Mouse (Mus musculus) kidney, postnatal 4 days (tissue): ENCODE measurements around the gene Cfap43.
"Not testable (repeated sequence)": the region's sequence is repeated elsewhere in the genome, so short reads cannot be mapped to it uniquely, and the experiment has no call there.

ENCODE experiments used
- DNase-seq, 2 experiments: peaks; one replicate each; pipeline ENCODE4 v3.0.0; 2021; ENCODE audit warnings: mixed read lengths in 2 of 2

The Cfap43 gene

DNA sequence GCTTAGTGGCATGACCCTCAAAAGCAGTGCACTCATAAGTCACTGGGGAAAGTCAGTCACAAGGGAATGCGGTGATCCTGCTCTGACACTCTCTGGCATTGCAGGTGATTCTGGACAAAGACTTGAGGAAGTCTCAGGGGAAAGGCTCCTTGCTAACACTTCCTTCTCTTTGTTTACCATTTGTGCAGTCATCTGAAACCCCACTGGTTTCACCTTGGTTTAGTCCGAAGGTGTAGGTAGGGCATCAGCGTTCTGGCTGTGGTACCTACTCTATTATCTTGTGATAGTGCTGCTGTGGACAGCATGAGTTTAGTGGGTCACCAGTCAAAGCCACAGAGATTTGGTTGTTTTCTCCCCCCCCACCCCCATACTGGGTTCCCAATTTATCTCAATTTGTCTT is 69.4 kb downstream of the Cfap43 start:
- no peak for DNase-seq

DNA sequence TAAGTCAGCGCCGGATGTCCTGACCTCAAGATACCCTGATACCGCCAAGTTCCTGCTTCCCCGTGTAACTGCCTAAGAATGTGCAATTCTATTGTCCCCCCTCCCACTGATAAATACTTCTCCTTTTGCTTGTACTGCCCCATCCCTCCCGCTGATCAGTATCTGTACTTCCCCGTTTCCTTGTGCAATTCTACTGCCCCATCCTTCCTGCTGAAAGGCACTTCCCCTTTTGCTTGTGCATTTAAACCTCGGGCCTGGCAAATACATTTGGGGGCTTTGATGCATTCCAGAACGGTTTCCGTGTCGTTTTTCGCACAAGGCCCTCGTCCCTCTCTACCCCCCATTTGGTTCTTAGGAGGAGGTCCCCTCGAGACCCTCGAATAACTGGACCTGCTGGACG is 77.9 kb downstream of the Cfap43 start:
- not testable (repeated sequence) for DNase-seq

DNA sequence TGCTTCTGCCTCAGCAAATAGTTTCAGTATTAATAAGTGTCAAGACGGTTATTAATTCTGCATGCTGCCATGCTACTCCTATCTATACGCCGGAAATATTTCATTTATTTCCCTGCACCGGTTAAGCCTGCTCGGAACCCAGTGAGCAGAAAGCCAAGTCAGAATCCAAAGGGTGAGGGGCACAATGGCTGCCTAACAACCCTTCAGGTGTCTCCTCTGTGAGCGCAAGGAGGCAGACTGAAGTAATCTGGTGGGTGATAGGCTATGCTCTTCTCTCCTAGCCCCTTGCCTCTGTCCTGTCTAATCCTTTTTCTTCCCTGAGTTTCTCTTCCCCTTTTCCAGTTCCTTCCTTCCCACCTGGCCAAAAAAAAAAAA is 81.6 kb downstream of the Cfap43 start:
- no peak for DNase-seq

DNA sequence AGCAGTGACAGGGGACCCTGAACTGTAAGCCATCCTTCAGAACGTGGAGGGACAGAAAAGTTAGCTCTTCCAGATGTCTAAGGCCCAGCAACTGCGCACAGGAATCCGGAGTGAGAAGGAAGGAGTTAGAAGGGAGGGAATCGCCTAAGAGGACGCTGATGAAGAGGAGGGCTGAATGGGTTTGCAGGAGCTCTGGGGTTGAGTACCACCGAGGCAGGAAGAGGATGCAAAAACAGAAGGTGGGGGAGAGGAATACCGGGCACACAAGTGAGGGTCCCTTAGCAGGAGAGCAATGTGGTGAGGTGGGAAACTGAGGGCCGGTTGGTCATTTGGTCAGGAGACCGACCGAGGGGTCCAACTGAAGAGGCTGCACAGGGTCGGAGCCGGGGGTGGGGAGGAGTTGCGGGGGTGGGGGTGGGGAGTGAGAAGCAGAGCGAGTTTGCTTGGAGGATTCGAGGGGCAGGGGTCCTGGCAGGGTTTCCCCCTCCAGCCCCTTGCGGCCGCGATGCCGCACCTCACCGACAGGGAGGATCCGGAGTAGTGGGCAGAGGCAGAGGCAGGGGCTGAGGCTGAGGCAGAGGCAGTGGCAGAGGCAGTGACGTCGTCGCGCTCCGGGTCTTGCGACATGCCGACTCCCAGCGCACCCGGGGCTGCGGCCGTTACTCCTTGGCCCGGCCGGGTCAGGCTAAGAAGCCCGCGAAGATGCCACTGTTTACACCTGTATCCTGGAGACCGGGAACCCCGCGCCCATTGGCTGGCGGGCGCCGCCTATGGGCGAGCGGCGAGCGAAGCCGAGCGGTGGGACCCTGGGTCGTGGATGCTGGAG is 82.2 kb downstream of the Cfap43 start:
- DNase-seq, result peak; percentile 68 to 79

DNA sequence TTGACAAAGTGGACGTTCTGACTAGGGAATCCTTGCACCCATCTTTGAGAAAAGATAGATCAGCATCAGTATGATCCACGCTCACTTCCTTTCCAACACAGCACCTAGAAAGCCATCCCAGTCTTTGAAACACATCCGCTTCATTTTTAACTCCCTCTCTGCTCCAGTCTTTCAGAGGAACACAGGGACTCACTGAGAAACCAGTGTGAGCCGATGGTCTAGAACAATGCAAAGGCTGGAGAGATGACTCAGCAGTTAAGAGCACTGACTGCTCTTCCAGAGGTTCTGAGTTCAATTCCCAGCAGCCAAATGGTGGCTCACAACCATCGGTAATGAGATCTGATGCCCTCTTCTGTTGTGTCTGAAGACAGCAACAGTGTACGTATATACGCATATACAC is 83.3 kb downstream of the Cfap43 start:
- no peak for DNase-seq

DNA sequence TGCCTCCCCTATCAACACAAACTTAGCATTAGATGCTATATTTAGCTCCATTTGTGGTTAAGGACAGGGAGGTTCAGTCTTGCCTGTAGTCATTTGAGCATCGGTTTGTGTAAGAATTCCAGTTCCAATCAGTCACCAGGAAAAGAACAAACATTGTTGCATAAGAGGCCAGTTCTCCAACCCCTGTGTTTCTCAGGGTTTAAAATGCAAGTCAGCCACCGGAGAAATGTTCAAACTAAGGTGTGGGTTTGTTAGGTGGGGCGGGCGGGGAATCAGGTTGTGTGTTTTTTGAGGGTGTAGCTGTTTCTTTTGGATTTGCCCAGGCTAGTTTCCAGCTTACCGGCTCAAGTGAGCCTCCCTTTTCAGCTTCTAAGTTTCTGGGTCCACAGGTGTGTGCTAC is 84.5 kb downstream of the Cfap43 start:
- no peak for DNase-seq

DNA sequence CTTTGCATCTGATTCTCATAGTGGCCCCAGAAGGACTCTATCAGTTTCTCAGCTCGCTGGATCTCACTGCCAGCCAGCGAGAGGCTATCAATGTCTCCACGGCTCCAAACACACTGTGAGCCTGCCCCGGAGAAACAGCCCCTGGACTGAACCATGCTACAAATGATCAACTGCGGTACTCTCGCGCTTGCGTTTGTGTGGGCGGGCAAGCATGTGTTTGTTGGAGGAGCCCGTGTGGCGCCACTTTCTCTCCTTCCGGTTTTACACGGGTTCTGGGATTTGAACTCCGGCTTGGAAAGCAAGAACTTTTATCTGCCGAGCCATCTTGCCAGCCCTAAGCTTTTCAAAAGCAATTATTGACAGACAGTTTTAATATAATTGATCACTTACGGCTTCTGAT is 86.8 kb downstream of the Cfap43 start:
- no peak for DNase-seq

DNA sequence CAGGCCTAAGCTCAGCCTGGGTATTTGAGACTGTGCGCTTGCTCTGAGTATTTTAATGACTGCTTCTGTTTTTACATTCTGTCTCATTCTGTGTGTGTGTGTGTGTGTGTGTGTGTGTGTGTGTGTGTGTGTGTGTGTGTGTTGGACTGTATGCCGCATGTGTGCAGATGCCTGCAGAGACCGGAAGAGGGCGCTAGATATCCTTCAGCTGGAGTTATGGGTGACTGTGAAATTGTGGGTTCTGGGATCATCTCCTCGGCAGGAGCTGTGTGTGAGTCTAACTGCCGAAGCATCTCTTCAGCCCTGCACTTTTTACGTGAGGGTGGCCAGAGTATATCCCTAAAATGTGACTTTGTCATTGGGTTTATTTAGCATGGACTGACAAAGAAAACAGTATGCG is 88.0 kb downstream of the Cfap43 start:
- DNase-seq, result no peak

DNA sequence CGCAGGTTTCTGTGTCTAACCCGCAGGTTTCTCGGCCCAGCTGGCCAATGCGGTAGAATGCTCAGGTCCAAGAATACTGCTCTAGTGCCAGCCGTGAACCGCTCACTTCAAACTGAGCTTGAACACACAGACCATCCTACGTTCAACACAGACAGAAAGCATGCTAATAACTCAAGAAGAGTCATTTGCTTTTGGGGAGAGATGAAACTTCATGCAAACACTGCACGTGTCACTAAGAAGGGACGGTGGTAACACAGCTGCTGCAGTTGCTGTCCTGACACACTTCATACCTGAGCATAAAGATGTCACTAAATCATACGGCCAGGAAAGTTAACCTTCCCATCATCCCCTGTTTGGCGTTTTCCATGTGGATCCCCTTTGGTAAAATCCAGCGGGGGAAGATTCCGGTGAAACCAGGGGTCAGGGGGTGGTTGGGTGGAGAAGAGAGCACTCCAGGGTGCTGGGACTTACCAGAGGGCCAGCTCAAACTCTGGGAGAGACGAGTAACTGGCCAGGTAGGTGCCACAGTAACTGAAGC is 89.1 kb downstream of the Cfap43 start:
- no peak for DNase-seq

DNA sequence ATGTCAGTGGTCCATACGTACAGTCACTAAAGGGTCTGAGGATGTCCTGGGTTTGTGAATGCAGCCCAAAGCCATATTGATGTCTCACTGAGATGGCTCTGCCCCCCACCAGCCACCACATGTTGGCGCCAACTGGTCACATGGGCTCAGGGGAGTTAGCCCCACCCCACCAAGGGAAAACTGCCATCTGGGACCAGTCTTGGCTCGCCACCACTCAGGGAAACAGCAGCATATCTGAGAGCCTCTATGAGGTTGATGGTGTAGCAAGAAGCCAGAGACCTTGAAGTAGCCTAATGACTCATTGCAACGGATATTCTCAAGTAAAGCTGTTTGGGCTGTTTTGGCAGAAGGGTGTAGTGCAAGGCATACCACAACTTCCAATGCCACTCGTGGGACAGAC is 95.1 kb downstream of the Cfap43 start:
- no peak for DNase-seq

DNA sequence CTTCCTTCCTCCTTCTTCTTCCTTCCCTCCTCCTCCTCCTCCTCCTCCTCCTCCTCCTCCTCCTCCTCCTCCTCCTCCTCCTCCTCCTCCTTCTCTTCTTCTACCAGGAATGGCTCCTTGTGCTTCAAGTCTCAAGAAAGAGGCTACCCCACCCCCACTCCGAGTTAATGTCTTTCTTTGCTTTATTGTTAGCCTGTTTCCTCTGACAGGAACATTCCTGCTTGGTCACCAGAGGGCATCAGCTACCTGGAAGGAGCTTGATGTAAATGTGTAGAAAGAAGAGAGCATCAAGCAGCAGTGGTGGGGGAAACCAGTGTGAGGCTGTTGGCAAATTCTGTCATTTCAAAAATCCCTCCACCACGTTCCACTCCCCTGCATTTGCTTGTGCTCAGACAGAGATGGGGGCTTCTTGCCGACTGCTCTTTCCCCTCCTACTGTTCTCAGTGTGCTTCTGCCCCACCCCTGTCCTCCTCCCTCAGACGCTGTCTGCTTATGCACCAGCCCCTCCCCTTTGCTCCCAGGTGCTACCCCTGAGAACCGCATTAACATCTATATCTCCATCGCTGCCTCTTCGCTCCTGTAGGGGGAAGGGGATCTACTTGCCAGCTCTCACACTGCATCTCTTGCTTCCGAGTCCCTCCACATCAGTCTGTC is 96.8 kb downstream of the Cfap43 start:
- DNase-seq, result peak; percentile 54 to 69

DNA sequence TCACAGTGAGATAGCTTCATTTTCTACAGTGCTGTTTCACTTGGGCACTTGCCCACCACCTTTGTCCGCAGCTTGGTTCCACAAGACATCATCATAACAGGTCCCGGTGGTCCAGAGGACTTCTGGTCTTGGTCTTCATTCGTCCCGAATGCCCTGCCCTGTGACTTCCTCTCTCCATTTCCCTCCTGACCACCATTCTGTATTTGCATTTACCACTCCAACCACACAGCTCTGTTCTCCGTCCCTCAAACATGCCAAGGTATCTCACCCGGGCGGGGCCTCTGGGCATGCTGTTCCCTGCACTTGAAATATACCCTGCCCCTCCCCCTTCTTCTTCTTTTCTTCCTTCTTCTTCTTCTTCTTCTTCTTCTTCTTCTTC is 97.6 kb downstream of the Cfap43 start:
- no peak for DNase-seq

DNA sequence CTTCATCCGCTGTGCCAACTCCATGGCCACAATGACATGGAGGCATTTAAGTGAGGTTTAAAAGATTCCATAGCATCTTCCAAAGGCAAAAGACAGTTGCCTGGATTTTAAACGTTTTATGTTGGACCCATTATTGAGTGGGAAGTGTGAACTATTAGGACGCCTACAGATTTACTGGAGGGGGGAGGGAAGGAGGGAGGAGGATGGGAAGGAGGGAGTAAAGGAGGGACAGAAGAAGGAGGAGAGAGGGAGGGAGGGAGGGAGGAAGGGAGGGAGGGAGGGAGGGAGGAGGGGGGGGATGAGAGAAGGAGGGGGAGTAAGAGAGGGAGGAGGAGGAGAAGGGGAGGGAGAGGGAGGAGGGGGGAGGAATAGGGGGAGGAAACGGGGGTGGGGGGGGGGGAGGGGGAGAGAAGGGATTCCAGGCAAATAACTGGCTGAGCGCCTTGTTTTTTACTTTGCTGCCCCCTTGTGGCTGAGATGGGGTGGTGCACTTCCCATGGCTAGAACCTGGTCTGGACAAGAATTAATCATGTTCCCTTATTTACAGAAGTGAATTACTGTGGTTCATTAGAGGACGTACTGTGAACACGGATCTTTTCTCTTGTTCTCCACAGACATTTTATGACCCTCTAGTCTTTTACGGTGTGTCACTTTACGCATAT is 98.1 kb downstream of the Cfap43 start:
- peak; percentile 77 to 81 for DNase-seq

DNA sequence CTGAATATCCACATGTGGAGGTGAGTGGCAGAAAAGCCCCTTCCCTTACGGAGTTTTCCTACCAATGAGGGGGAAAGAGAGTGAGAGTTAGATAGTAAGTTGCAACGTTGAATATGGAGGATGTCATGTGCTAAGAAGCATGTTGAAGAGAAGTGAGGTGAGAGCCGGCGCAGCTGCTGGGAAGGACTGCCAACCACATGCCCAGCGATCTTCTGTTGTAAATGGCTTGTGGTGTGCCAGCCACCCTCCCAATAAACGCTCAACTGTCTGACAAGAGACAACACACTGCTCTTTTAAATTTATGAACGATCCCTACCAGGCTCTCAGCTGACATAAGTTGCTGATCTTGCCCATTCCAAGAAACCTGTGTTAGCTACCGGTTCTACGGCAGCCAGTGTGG is 101.4 kb downstream of the Cfap43 start:
- no peak for DNase-seq

DNA sequence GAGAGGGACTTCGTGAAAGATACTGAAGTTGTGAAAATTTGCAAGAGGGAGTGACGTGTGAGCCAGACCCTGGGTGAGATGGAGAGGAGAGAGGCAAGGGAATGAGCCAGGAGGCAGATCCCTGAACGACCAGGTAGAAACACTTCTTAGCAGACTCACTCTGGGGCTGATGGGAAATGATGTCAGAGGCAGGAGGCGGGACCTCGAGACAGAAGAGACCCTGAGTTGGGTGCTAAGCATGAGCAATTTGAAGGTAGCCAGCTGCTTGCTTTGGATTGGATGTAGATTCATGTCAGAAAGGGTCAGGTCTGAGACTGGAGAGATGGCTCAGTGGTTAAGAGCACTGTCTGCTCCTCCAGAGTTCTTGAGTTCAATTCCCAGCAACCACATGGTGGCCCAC is 104.4 kb downstream of the Cfap43 start:
- DNase-seq, result no peak

DNA sequence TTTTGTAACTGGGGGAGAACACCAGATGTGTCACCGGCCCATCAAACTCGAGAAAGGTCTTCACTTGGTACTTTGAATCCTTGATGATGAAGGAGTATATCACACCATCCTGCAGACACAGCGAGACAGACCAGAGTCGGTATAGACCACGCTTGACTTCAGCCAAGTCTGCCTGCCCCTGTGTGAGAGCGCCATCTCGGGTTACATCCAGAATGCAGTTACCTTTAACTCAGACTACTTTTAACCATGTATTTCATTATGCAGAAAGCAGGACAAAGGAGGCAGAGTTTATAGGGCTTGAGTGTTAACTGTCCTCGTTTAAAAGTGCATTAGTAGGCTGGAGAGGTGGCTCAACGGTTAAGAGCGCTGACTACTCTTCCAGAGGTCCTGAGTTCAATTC is 107.0 kb downstream of the Cfap43 start:
- no peak for DNase-seq

DNA sequence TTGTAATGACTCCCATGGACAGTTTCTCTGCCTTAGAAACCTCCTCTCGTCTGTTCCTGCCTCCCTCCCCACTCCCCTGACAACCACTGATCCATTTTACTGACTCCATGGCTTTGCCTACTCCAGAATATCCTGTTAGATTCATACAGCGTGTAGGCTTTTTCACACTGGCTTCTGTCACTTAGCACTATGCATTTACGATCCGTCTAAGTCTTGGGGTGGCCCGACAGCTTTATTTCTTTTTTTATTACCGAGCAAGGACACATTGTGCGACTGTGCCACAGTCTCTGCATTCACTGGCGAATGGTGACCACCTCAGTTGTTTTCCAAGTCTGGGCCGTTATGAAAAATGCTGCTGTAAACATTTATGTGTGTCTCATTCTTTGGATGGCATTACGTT is 120.5 kb downstream of the Cfap43 start:
- DNase-seq, result no peak

DNA sequence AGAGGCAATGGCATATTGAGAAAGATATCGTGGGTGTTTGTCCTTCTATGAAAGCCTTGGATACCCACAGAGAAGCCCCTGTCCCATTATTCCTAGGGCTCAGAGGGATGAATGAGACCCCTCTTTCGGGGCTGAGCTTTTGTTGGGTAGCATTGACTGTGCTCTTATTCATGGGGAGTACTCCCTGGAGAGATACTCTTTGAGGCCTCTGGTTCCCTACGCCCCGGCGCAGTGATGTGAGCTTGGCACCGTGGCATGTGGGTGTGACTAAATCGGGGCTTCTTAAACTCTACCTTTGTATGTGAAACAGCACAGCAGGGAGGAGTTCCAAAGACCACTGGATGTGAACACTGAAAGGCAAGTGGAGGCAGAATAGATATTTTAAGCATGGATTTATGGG is 122.4 kb downstream of the Cfap43 start:
- no peak for DNase-seq

DNA sequence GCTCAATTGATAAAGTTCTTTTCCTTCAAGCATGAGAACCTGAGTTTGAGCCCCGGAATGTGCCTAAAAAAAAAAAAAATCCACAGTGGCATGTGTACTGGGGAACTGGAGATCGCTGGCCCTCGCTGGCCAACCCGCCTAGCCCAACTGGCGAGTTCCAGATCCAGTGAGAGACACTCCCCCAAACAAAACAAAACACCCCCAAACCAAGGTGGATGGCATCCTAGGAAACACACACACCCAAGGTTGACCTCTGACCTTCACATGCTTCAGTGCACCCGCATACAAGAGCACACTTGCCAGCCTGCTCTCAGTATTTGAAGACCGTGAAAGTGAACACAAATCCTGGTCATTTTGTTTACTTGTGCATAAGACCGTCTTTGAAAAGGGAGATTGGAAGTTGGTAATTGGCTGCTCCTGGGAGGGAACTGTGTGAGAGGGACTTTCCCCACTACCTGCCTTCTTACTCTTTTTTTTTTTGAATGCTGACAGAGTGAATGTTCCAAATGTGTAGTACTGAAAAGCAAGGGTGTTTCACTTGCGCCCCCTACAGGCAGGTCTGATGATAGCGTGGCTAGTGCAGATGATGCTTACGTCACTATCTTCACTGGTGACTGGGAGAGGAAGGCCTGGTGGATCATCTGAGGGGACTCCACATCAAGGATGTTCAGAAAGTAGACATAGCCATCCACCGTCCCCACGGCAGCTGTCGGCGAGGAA is 123.9 kb downstream of the Cfap43 start:
- peak; percentile 74 to 81 for DNase-seq

DNA sequence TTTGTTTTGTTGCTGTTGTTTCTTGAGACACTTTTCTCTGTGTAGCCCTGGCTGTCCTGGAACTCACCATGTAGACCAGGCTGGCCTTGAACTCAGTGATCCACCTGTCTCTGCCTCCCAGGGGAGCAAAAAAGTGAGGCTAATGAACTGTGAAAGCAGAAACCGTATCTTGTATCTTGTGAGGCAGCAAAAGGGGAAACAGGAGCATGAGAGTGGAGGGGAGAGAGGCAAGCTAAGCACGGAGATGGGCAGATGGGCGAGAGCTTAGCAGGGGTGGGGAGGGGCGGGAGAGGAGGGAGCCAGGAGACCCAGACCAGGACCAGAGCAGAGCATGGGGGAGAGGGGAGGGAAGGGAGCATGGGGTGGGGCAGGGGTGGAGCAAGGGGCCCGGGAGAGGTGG is 124.8 kb downstream of the Cfap43 start:
- no peak for DNase-seq

DNA sequence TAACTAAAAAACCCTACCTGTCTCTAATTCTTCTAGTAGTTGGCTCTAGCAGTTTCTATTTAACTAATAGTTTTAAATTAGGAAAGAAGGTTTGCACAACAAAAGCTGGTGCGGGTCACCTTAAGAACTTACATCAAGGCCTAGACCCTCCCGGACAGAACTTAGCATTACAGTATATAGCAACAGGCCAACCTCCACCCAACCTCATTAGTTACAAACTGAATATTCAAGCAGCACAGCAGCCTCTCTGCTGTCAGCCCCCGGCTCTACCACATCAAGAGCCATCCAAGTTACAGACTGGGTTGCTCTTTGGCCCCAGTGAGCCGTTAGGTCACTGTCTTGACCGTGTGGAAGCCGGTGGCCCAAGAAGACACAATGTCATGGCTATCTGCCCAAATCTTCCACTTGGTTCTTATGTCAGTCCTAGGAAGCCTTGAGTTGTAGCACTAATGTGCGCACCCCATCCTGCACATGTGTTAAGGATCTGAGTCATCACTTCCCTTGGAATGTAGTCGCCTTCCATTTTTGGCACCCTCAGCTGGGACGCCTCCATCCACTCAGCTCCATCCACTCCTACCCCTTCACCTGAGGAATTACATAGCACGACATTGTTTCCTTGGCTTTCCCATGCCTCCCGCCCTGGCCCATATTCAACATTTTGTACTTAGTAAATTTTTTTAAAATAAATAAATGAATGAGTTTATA is 128.6 kb downstream of the Cfap43 start:
- DNase-seq, result no peak

DNA sequence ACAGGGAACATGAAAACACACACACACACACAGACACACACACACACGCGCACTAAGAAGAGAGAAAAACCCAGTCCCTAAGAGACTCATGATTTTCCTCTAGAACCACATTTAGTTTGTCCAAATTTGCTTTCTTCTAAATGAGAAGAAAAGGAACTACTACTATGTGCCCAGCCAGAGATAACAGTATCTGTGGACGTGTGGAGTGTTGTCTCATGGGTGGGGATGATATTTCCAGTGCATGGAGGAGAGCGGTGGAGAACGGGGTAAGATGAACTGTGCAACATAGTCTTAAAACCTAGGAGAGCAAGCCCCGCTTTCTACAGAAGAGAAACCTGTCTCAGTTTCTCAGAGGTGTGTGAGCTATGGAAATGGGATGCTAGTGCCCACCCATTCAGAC is 135.2 kb downstream of the Cfap43 start:
- DNase-seq, result no peak

DNA sequence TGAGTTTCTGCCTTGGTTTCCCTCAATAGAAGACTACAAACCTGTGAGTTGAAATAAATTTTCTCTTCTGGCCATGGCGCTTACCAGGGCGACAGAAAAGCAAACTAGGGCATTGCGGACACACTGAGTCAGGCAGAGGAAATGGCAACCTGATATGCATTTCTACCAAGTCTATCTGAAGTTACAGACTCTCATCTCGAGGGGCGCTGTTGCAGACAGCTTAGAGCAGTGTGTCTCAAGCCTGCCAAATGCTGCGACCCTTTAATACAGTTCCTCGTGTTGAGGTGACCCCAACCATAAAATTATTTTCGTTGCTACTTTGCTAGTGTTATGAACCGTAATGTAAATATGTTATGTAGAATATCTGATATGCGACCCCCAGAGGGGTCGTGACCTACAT is 138.1 kb downstream of the Cfap43 start:
- DNase-seq, result no peak
